Mouse (Mus musculus): ENCODE measurements around the gene Pakap.

Pakap gene

GRCm38 (mm10) chr4:57567666-57568206, at the start of gene Pakap:
Pakap (plus strand) TSS chr4:57568179.
- DNase-seq (ENCODE audit: low spot score in 2 of 2), result peak; percentile 32 to 63

- no peak for DNase-seq (ENCODE audit: low spot score in 2 of 2)
These were observed 44.5 kb upstream of the Pakap start for GRCm38 (mm10) chr4:57523456-57523855.

- DNase-seq (ENCODE audit: low spot score in 2 of 2), result no peak
These were observed 43.5 kb upstream of the Pakap start for GRCm38 (mm10) chr4:57524461-57524860.

- no peak for DNase-seq (ENCODE audit: low spot score in 2 of 2)
These were observed 42.6 kb upstream of the Pakap start for GRCm38 (mm10) chr4:57525221-57526011.

GRCm38 (mm10) chr4:57528296-57528695, 39.7 kb upstream of the Pakap start:
- DNase-seq (ENCODE audit: low spot score in 2 of 2), result no peak

- DNase-seq (ENCODE audit: low spot score in 2 of 2), result no peak
These were observed 34.3 kb upstream of the Pakap start for GRCm38 (mm10) chr4:57533686-57534085.

- no peak for DNase-seq (ENCODE audit: low spot score in 2 of 2)
These were observed 33.7 kb upstream of the Pakap start for GRCm38 (mm10) chr4:57534232-57534631.

GRCm38 (mm10) chr4:57535087-57535486, 32.9 kb upstream of the Pakap start:
- no peak for DNase-seq (ENCODE audit: low spot score in 2 of 2)

- DNase-seq (ENCODE audit: low spot score in 2 of 2), result no peak
These were observed 29.8 kb upstream of the Pakap start for GRCm38 (mm10) chr4:57538029-57538688.

GRCm38 (mm10) chr4:57543692-57544256, 24.2 kb upstream of the Pakap start:
- DNase-seq (ENCODE audit: low spot score in 2 of 2), result no peak

- no peak for DNase-seq (ENCODE audit: low spot score in 2 of 2)
These were observed 20.2 kb upstream of the Pakap start for GRCm38 (mm10) chr4:57547785-57548184.

GRCm38 (mm10) chr4:57550216-57550615, 17.8 kb upstream of the Pakap start:
- no peak for DNase-seq (ENCODE audit: low spot score in 2 of 2)

- DNase-seq (ENCODE audit: low spot score in 2 of 2), result no peak
These were observed 10.9 kb upstream of the Pakap start for GRCm38 (mm10) chr4:57557102-57557501.

- DNase-seq (ENCODE audit: low spot score in 2 of 2), result no peak
These were observed 8.5 kb upstream of the Pakap start for GRCm38 (mm10) chr4:57559438-57559837.

- DNase-seq (ENCODE audit: low spot score in 2 of 2), result no peak
These were observed 8.0 kb upstream of the Pakap start for GRCm38 (mm10) chr4:57560010-57560409.

- DNase-seq (ENCODE audit: low spot score in 2 of 2), result peak; percentile 20 to 34
These were observed 6.9 kb upstream of the Pakap start for GRCm38 (mm10) chr4:57561055-57561454.

GRCm38 (mm10) chr4:57565283-57565682, 2.7 kb upstream of the Pakap start:
- DNase-seq (ENCODE audit: low spot score in 2 of 2), result no peak

- DNase-seq (ENCODE audit: low spot score in 2 of 2), result no peak
These were observed 2.2 kb upstream of the Pakap start for GRCm38 (mm10) chr4:57565811-57566210.

GRCm38 (mm10) chr4:57568268-57569068, 489 bp downstream of the Pakap start:
- DNase-seq (ENCODE audit: low spot score in 2 of 2), result no peak

GRCm38 (mm10) chr4:57569069-57569355, 1.0 kb downstream of the Pakap start:
- DNase-seq (ENCODE audit: low spot score in 2 of 2), result no peak

- DNase-seq (ENCODE audit: low spot score in 2 of 2), result no peak
These were observed 1.7 kb downstream of the Pakap start for GRCm38 (mm10) chr4:57569711-57570110.

GRCm38 (mm10) chr4:57570229-57570628, 2.2 kb downstream of the Pakap start:
- no peak for DNase-seq (ENCODE audit: low spot score in 2 of 2)

All from frontal cortex, postnatal 25 days (tissue).